Mouse (Mus musculus) left cerebral cortex, adult 8-10 months (tissue): ENCODE measurements at regions not wholly inside any gene's neighbourhood (a gene's known extent, or its start where the extent isn't known, plus 50 kb on each side); places are given as distances from the start of the nearest gene placed in this dataset.
"Not testable (repeated sequence)": the region's sequence is repeated elsewhere in the genome, so short reads cannot be mapped to it uniquely, and the experiment has no call there.

Source experiments
- DNase-seq, 2 experiments: peaks; one replicate each; pipeline ENCODE4 v3.0.0; 2022; ENCODE audit warnings: low spot score in 2 of 2

GRCm38 (mm10) chr3:134330943-134331342 is 94.7 kb downstream of the Cxxc4 start:
- DNase-seq: no peak

DNA sequence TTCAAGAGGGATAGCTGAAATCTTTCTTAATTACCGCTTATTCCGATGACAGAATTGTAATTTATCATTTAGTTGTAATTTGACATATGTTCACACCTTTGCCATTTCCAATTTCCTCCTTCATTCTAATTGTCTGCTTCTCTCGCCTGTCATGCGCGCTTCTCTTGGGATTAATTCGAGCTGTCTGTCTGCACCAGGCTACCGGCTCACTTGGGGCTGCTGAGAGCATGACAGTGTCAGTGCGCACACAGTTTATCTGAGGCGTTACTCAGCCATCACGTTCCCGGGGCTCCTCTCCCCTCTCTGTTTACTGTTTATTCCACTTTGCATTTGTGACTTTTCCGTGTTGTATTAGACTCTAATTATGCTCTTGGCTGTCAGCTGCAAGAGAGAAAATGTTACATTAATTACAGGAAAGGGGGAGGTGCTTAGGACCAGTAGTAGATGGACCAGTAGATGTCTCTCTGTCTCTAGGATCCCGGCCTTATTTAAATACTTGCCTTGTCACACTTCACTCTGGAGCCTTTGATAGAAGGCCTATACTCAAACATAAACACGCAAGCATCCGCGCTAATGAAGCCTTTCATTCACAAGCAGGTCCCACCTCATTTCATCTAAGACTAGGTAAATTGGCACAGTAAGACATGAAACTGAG is 95.3 kb downstream of the Cxxc4 start:
- DNase-seq: peak in 1 of 2 experiments; percentile 5

- DNase-seq: not testable (repeated sequence)
Measured at GRCm38 (mm10) chr3:134339093-134339695, 102.9 kb downstream of the Cxxc4 start.

GRCm38 (mm10) chr3:134365948-134366347 is 129.7 kb downstream of the Cxxc4 start:
- no peak for DNase-seq

DNA sequence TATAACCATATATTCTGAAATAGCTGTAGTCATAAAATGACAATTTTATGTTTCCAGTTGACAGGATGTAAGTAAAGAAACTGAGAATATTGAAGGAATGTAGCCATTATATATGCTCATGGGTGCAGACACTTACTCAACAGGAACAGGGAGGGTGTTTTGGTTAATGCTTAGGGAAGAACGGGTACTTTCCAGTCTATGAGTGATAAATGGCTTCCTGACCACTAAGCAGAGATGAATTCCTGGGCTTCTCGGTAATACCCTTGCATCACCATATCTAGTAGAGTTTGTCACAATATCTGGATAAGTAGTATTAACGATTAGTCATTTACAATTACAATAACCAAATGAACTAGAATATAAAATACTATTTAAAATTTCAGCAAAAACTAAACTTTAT is 130.5 kb downstream of the Cxxc4 start:
- no peak for DNase-seq

DNA sequence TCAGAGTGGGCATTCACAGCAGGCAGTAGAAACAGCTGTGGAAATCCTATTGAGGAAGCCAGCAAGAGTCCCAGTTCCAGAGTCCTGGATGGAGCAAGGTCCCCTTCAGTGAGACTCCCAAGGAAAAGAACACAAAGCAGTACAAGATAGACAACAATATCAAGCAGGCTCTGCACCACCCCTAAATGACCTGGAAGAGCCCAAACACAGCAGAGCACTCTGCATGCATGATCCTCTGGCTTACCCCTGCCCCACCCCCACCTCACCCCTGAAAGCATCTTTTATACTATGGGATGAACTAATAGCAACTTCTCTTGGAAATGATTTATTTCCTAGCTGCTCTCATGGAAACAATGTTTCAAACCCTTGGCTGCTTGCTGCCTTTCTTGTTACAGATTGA is 132.3 kb downstream of the Cxxc4 start:
- DNase-seq: no peak

DNA sequence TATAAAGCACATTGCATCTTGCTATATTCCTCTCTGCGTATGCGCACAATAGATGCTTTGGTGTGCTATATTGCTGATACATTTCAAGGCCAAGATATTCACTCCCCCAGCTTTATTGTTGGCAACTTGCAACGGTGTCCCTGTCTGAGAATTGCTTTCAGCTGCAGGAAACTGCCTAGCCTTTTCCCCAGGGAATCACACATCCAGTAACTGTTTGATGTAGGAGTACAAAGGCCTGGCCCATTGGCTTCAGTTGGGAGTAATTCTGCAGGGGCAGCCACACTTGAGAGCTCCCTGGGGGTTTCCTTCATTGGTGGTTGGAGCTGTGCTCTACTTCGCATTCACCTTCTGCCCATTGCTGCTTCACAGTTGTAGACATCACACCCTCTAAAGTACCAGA is 132.8 kb downstream of the Cxxc4 start:
- DNase-seq: no peak

DNA sequence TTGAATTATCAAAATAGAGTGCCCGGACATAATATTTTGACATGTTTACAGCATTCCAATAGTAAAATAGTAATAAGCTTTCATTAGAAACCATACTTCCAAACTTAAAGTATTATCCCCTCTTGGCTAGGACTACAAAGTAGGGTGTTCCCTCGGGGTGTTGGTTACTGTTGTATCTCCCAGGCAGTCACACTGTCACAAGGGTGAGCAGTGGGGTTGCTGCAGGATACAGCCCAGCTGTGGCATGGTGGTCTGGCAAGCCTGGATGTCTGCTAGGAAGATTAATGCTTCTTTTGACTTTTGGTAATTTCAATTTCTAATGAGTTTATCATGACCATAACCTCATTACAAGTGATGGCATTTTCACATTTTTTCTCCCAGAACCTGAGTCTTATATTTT is 143.3 kb downstream of the Cxxc4 start:
- DNase-seq: no peak

GRCm38 (mm10) chr3:134390472-134391336 is 154.4 kb downstream of the Cxxc4 start:
- DNase-seq: peak in 1 of 2 experiments; percentile 13

GRCm38 (mm10) chr3:134400395-134401090 is 164.3 kb downstream of the Cxxc4 start:
- no peak for DNase-seq

DNA sequence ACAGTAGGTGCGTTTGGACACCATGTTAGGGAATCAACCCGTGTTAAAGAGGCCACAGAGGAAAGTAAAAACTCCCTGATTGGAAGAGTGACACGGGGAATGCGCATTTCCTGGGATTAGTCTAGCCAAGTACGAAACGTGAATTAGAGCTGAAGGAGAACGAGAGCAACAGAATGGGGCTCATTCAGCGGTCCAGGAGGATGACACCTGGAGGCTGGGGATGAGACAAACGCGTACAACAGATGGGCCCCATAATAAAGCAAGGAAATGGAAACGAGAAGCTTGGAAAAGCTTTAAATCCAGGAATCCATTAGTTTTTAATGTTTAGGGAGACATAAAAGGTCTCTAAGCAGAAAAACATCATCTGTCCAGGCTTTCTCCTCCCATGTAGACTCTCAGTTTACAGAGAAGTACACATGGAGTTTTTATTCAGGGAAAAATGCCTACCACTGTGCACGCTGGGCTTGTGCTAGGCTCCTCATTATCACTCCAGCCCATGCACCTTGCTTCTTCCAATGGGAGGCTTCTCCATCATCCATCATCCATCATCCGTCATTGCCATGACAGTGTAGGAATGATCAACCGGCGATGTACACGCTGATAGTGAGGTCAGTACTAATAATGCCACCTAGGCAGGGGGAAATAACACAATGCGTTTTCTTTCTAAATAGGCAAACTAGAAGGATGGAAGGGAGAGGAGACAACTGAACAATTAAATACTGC is 179.5 kb downstream of the Cxxc4 start:
- DNase-seq: no peak

GRCm38 (mm10) chr3:134427633-134428032 is 191.3 kb downstream of the Cxxc4 start:
- DNase-seq: no peak

DNA sequence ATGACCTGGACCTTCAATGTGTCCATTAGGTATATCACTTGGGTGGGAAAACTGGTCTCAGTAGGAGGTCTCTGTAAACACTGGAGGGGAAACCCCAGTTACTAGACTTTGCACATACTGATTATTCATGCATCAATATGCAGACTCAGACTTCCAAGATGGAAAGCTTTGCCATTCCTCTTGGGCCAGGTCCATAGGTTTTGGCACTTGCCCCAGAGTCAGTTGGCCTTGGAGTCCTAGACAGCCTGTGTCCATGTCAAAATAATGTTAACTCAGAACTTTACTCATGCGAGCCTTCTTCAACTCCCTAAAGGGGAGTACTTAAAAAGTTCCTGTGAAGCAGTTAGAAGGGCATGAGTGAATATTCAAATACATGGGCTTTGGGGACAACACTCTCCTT is 230.3 kb downstream of the Cxxc4 start:
- no peak for DNase-seq

- no peak for DNase-seq
Measured at GRCm38 (mm10) chr3:134487280-134487679, 251.0 kb downstream of the Cxxc4 start.

GRCm38 (mm10) chr3:134489966-134490543 is 253.8 kb downstream of the Cxxc4 start:
- DNase-seq: no peak

DNA sequence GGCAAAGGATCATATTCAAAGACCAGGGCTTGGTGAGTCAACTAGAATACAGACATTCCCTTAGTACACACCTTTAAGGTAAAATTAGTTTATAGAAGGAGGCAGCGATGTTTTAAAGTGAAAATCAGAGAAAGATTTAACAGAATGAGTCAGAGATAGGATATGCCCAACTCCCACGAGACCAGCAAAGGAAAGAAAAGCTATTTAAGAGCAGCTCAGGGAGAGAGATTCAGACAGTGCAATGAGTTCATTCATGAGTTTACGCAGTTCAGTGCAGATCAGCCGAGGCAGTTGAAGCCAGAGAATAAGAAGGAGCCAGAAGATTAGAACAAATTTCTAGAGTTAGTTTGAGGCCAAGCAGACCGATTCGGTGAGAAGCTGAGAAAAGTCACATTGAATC is 273.4 kb downstream of the Cxxc4 start:
- DNase-seq: no peak

- no peak for DNase-seq
Measured at GRCm38 (mm10) chr3:134525795-134526194, 289.5 kb downstream of the Cxxc4 start.

DNA sequence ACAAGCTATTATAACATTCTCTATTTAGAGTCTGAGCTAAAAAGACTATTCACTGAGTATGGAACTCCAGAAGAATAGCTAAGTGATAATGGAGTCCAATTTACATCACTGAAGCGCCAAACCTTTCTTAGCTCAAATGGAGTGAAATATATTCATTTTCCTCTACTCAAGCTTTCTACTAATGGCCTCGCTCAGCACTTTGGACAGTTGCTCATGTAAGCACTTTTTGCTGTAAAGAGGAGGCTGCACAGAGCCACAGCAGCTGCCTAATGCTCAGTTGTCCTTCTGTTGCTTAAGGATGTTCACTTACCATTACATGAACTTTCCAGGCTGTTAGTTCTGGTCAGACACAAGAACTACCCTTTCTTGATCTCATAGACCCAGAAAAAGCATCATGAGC is 268.7 kb upstream of the Tacr3 start:
- no peak for DNase-seq

GRCm38 (mm10) chr3:134578759-134579158 is 250.0 kb upstream of the Tacr3 start:
- no peak for DNase-seq

DNA sequence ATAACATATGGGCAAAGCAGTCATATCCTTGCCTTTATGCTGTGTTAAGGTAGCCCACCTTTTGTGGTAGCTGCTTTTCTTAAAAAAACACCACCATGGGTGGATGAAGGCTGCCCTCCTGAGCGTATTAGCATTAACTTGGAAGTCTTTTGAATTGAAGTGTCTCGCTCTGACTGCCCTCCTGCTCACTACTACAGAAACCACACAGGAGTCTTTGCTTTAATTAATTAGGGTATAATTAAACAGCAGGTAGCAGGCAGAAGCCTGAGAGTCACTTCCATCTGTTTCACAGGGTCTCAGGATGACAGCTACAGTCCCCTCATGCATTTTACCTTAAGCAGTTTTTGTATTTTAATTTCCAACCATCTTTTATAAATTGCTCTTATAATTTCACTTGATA is 240.2 kb upstream of the Tacr3 start:
- DNase-seq: no peak

GRCm38 (mm10) chr3:134602919-134603318 is 225.9 kb upstream of the Tacr3 start:
- DNase-seq: no peak
